Mouse (Mus musculus) hindbrain, embryonic 13.5 days (tissue): ENCODE data around the gene Ascl4. TPM values are rescaled to one million over a fixed set of nuclear protein-coding genes. Genes with fewer than 3 reads are reported as not detected.

Source experiments
- ATAC-seq: fragments of 200-750 bp; cut with Nextera tagmentation; 2 replicates; pipeline ENCODE4 v1.8.0; 2017; ENCODE audit warnings: moderate TSS enrichment; ENCODE audit not compliant: low FRiP score
- H3K27ac ChIP-seq: fragments of 300-500 bp; sonication (generic); 2 replicates; pipeline ENCODE4 v1.5.1; 2015; ENCODE audit warnings: inconsistent platforms, mild to moderate bottlenecking, moderate library complexity
- H3K27me3 ChIP-seq: fragments of 300-500 bp; sonication (generic); 2 replicates; pipeline ENCODE4 v1.6.1; 2015; ENCODE audit warnings: mild to moderate bottlenecking, inconsistent platforms
- H3K36me3 ChIP-seq: fragments of 300-500 bp; sonication (generic); 2 replicates; pipeline ENCODE4 v1.6.1; 2015; ENCODE audit warnings: mild to moderate bottlenecking, inconsistent platforms
- H3K4me1 ChIP-seq: fragments of 300-500 bp; sonication (generic); replicated peaks from 2 replicates; pipeline ENCODE4 v1.6.1; 2015; ENCODE audit warnings: inconsistent platforms
- H3K4me2 ChIP-seq: fragments of 300-500 bp; sonication (generic); 2 replicates; pipeline ENCODE4 v1.6.1; 2015; ENCODE audit warnings: inconsistent platforms, mild to moderate bottlenecking, moderate library complexity
- H3K4me3 ChIP-seq: fragments of 300-500 bp; sonication (generic); 2 replicates; pipeline ENCODE4 v1.5.1; 2015; ENCODE audit warnings: mild to moderate bottlenecking, inconsistent platforms
- H3K9ac ChIP-seq: fragments of 300-500 bp; sonication (generic); 2 replicates; pipeline ENCODE4 v1.6.1; 2015; ENCODE audit warnings: mild to moderate bottlenecking, inconsistent platforms
- H3K9me3 ChIP-seq: fragments of 300-500 bp; sonication (generic); 2 replicates; pipeline ENCODE4 v1.6.1; 2016; ENCODE audit warnings: inconsistent platforms
- WGBS: fragments of 180-500 bp; shearing (Covaris S2); methylation state at CpG from one replicate; pipeline ENCODE4 v1.1.7; 2015; 5-methylcytosine and 5-hydroxymethylcytosine counted together
- polyA plus RNA-seq: library from polyadenylated mRNA; unstranded; fragments of >200 nt; fragmentation: Nextera tagmentation; extraction: Ambion mirVana; gene quantifications from 2 replicates; pipeline ENCODE4 v1.2.1, GENCODE M21; 2015

The Ascl4 gene
- polyA plus RNA-seq, 1 experiment from 2014 or later = 0.47 TPM

DNA sequence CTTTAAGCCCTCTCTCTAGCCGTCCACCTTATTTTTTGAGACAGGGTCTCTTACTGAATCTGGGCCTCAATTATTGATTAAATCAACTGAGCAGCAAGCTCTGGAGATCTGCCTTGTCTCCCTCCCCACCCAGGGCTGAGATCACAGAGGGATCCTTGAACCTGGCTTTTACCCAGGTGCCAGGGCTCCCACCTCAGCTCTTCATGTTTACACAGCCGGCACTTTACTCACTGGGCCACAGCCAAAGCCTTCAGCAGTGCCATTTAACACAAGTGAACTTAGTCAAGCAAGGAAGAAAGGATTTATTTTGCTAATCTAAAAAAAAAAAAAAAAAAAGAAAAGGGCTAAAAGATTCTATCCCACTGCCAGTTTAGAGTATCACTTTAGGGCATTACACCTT is 26.9 kb downstream of the Ascl4 start:
- H3K27ac ChIP-seq = no peak overlapping the region

DNA sequence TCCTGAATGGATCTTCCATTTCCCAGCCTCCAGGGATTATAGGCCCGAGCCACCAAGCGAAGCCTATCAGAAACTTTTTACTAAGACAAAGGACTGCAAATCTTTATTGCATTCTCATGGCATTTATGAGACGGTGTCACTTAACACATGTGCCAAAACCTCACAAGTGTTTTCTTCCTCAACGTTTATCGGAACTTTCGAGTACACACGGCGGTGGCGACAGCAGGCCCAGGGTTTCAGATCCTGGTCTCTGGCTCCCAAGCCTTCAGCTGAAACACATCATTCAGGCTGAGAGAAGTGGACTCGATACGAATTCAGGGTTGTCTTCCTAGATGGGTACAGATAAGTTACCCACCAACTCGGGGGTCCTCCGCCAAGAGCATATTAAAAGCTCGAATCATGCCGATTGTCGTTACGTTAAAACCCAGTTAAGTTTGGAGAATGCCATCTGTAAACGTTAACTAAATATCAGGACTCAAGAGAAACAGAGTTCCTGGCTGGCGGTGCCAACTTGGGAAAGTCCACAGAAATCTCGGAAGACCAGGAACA is 29.5 kb downstream of the Ascl4 start:
- no peaks in the 10 kb centered on the region for H3K9me3 ChIP-seq
- ATAC-seq = peak; percentile 24
- H3K27me3 ChIP-seq = peaks cover 4% of the 10 kb centered on the region
- peaks cover 20% of the 10 kb centered on the region for H3K4me1 ChIP-seq
- WGBS = 7% methylated on average over 20 of the region's 20 CpGs
- H3K27ac ChIP-seq = peak overlapping the region; percentile 78
- peak overlapping the region; percentile 92 for H3K4me3 ChIP-seq
- H3K36me3 ChIP-seq = peaks cover 30% of the 10 kb centered on the region
- H3K4me2 ChIP-seq = peak overlapping the region; percentile 91
- peak overlapping the region; percentile 91 for H3K9ac ChIP-seq

More for the DNA sequence above, 26.9 kb downstream of the Ascl4 start:
- Histone ChIP-seq H3K9me3 (no peaks in the 10 kb centered on the region), H3K4me2 (no peak overlapping the region), H3K4me1 (peaks cover 20% of the 10 kb centered on the region), H3K27me3 (no peaks in the 10 kb centered on the region), H3K9ac (no peak overlapping the region), H3K36me3 (peaks cover 52% of the 10 kb centered on the region), H3K4me3 (no peak overlapping the region)
- no peak for ATAC-seq
- 90% methylated on average over 2 of the region's 2 CpGs for WGBS

DNA sequence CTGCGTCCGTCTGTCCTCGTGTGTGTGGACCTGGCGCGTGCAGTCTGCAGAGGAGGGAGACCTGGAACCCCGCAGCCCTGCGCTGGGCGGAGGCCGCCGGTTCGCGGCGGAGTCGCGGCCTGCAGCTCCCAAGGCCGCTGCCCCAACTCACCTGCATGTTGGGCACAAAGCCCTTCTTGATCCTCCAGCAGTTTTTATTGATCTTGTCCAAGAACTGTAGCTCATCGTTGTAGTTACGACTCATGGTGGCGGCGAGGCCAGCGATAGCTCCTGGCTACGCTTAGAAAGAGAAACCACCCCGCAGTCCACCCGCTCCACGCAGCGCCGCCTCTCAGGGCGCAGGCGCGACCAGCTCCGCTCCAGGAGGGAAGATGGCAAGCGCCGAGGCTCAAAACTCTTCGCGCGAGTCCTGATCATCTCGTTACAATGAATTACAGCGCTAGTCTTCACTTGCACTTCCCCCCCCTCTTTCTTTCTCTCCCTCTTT is 30.0 kb downstream of the Ascl4 start, which contains the start of gene Rtcb:
Rtcb (minus strand) TSS at position 360 of the 487 bp plus-strand sequence.
- Histone ChIP-seq H3K4me3 (peak within 1 kb of the TSS; percentile 92), H3K4me1 (peaks cover 20% of the 10 kb centered on the region), H3K36me3 (peaks cover 24% of the 10 kb centered on the region), H3K9ac (peak within 1 kb of the TSS; percentile 91), H3K27ac (peak within 1 kb of the TSS; percentile 78), H3K27me3 (peaks cover 4% of the 10 kb centered on the region), H3K4me2 (peak within 1 kb of the TSS; percentile 91), H3K9me3 (no peaks in the 10 kb centered on the region)
- under 1% methylated on average over 38 of the region's 38 CpGs for WGBS
- peak; percentile 95 for ATAC-seq

DNA sequence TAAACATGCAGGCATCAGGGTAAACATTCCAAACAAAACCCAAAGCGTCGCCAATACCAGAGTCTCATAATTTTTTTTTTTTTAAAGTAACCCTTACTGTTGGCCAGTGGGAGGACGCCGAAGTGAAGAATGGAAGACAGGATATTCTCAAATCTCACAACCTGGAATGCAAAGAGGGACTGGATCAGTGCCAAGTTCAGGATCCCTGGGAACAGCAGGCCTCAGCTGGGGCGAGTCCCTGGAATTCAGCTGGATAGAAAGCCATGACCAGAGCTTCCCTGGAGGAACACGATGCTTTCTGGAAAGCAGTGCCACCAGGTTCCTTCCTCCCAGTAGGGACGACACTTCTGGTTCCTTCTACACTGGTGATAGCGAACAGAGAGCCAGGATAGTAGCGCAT is 35.4 kb downstream of the Ascl4 start:
- no peak for ATAC-seq
- Histone ChIP-seq H3K4me2 (no peak overlapping the region), H3K9me3 (no peaks in the 10 kb centered on the region), H3K4me1 (no peaks in the 10 kb centered on the region), H3K9ac (no peak overlapping the region), H3K27ac (no peak overlapping the region), H3K36me3 (no peaks in the 10 kb centered on the region), H3K27me3 (peaks cover 4% of the 10 kb centered on the region), H3K4me3 (no peak overlapping the region)
- WGBS = 75% methylated on average over 9 of the region's 9 CpGs

DNA sequence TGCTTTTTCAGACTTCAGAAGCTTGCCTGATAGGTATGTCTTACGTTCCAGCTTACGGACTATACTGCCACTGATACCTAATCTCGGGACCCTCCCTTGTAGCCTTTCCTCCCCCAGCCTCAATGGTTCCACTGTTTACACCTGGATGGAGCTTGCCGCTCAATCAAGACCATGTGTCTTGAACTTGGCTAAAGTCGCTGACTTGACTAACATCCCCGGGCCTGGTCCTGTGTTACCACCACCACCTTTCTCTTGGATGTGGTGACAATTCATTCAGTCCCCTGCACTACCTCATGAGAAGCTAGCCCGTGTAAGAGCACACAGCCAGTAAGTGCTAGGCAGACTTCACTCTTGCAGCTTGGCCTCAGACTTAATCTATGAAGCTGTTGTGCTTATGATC is 36.8 kb downstream of the Ascl4 start:
- ATAC-seq = no peak
- Histone ChIP-seq H3K27me3 (peaks cover 4% of the 10 kb centered on the region), H3K27ac (no peak overlapping the region), H3K9me3 (no peaks in the 10 kb centered on the region), H3K4me1 (no peaks in the 10 kb centered on the region), H3K4me3 (no peak overlapping the region), H3K36me3 (no peaks in the 10 kb centered on the region), H3K9ac (no peak overlapping the region), H3K4me2 (no peak overlapping the region)
- 91% methylated on average over 7 of the region's 7 CpGs for WGBS

DNA sequence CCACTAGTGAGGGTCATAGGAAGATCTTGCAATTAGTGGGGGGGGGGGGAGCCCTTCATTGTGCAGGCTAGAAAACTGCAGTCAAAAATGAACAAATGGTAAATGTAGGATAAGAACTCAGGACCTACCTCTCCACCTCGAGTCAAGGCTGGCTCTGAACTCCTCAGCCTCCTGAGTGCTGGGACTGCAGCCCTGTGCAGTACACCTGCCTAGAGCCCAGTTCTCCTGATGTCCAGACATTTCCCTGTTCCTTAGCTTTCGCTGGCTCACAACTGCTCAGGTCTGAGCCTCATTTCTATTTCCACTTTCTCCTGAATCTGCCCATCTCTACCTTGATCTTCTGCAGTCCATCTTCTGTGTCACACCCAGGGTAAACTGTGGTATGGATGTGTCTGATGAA is 39.0 kb downstream of the Ascl4 start:
- 68% methylated on average over 2 of the region's 2 CpGs for WGBS
- no peak overlapping the region for H3K27ac ChIP-seq
- no peaks in the 10 kb centered on the region for H3K4me1 ChIP-seq
- H3K36me3 ChIP-seq = no peaks in the 10 kb centered on the region
- no peaks in the 10 kb centered on the region for H3K27me3 ChIP-seq
- no peak overlapping the region for H3K9ac ChIP-seq
- no peak overlapping the region for H3K4me2 ChIP-seq
- ATAC-seq = no peak
- no peaks in the 10 kb centered on the region for H3K9me3 ChIP-seq
- no peak overlapping the region for H3K4me3 ChIP-seq

DNA sequence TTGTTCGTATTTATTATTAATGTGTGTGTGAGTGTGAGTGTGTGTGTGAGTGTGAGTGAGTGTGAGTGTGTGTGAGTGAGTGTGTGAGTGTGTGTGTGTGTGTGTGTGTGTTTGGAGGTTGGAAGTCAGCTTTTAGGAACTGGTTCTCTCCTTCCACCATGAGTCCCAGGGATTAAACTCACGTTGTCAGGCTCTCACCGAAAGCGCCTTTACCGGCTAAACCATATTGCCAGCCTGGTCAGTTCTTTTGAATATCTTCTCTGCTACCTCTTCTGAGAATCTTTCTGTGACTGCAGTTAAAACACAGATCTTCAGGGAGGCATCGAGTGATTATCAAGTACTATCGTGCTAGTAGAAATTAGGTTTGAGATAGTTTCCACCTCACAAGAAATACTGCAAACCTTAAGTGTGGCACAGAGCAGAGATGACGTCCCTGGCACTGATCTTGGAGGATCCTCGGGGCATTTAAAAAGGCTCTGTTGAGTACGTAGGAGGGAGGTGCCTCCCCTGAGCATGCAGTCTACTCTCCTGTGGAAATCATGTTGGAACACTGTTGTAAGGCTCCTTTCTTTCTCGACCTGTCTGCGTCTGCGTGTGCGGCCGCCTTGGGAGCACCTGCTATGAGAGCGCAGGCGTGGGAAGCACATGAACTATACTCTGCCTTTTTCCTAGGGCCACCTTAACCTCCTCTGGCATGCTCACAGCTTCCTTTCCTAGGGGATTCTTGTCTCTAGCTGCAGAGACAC is 40.1 kb downstream of the Ascl4 start:
- peak; percentile 46; the same call in 1 of the 2 replicates for ATAC-seq

DNA sequence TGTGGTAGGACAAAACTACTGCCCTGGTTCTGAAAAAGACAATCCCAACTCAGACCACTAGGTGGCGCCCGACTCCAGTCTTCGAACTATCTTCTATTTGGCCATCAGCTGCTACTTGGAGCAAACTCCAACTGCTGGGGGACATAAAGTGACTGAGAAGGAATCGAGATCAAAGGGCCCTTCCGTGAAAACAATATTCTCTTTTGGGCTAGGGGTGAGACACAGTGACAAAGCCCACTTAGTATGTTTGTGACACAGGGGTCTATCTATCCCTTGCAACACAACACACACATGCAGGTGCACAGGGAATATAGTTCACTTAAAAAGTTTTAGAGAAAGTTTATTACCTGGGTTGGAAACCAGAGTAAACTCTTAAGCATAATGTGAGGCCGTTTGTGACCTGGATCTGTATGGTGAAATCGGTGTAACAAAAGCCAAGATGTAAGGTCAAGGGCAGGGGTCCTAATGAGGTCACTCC is 40.7 kb downstream of the Ascl4 start:
- no peaks in the 10 kb centered on the region for H3K9me3 ChIP-seq
- no peak overlapping the region for H3K4me3 ChIP-seq
- no peak overlapping the region for H3K9ac ChIP-seq
- ATAC-seq = peak; percentile 43
- 12% methylated on average over 7 of the region's 7 CpGs for WGBS
- no peak overlapping the region for H3K4me2 ChIP-seq
- no peak overlapping the region for H3K27ac ChIP-seq
- H3K36me3 ChIP-seq = no peaks in the 10 kb centered on the region
- no peaks in the 10 kb centered on the region for H3K4me1 ChIP-seq
- H3K27me3 ChIP-seq = no peaks in the 10 kb centered on the region

More for the DNA sequence above, 40.1 kb downstream of the Ascl4 start:
- Histone ChIP-seq H3K4me3 (no peak overlapping the region), H3K27ac (no peak overlapping the region), H3K4me2 (no peak overlapping the region), H3K36me3 (no peaks in the 10 kb centered on the region), H3K9ac (peak overlapping the region; percentile 31; the same call in 1 of the 2 replicates), H3K4me1 (no peaks in the 10 kb centered on the region), H3K9me3 (no peaks in the 10 kb centered on the region), H3K27me3 (no peaks in the 10 kb centered on the region)
- WGBS = 65% methylated on average over 17 of the region's 17 CpGs

DNA sequence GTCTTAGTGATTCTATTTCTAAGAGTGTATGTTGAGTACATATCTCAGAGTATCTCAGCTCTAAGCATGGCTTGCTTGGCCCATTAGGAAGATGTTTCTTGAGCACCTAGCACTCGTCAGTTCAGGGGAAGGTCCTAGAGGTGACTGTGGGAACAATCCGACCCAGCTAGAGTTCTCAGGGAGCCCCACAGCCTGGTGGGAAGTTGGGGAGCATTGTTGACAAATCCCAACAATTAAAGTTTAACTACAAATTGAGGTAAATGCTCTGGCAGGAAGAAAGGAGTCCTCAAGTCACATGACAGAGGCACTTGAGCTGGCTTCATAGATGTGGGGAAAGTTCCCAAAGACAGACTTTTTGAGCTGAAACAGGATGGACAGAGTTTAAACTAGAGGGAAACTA is 41.2 kb downstream of the Ascl4 start:
- no peaks in the 10 kb centered on the region for H3K4me1 ChIP-seq
- no peaks in the 10 kb centered on the region for H3K9me3 ChIP-seq
- H3K36me3 ChIP-seq = no peaks in the 10 kb centered on the region
- no peak overlapping the region for H3K4me2 ChIP-seq
- no peak overlapping the region for H3K4me3 ChIP-seq
- no peak overlapping the region for H3K27ac ChIP-seq
- no peak overlapping the region for H3K9ac ChIP-seq
- H3K27me3 ChIP-seq = no peaks in the 10 kb centered on the region
- no peak for ATAC-seq
- WGBS = 51% methylated on average over 2 of the region's 2 CpGs

DNA sequence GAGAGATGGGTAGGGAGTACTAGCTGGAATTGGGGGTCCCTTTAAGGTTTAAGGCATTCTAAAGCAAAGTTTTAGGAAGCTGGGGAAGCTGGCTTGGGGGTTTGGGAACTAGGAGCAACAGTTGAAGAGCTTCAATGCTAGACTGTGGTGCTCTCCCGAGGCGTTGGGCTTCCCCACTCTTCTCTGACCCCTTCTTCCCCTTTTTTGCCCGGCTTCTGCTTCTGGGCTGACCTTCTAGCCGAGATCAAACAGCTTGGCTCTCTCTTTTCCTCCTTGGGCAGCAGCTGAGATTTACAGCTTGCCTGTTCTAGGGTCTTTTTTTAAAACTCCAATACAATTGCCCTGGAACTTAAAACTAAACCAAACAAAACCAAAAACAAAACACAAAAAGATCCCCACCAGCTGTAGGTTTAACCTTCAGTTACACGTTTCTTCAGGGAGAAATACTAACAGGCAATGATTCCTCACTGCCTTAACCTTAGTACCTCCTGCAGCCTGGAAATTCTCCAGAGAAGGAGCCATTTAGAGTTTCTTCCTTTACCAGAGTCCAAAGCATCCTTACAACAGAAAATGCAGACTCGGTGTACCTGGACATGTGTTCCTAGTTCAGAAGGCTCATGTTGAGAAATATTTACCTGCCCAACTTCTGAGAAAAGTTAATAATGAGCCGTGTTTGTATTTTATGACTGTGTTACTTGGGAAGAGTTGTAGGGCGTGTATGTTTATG is 42.6 kb downstream of the Ascl4 start:
- Histone ChIP-seq H3K27me3 (no peaks in the 10 kb centered on the region), H3K36me3 (no peaks in the 10 kb centered on the region), H3K4me2 (no peak overlapping the region), H3K9ac (no peak overlapping the region), H3K4me3 (no peak overlapping the region), H3K9me3 (no peaks in the 10 kb centered on the region), H3K27ac (no peak overlapping the region), H3K4me1 (no peaks in the 10 kb centered on the region)
- ATAC-seq = no peak
- 65% methylated on average over 8 of the region's 8 CpGs for WGBS

DNA sequence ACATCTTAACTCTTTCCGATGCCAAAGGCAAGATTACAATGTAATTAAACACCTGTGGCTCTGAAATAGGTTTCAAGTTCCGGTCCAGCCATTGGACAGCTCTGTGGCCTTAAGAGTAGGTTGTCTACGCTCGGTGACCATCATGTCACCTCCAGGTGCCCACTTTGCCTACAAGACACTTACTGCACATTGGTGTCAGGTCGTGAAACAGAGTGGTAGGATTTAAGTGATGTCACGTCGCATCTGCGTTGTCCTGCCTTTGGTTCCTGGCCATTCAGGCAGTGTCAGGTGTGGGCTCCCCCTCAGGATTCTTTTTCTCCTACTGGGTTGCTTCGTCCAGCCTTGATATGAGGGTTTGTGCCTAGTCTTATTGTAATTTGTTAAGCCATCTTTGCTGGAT is 44.3 kb downstream of the Ascl4 start:
- H3K4me2 ChIP-seq = no peak overlapping the region
- WGBS = 92% methylated on average over 9 of the region's 9 CpGs
- H3K9me3 ChIP-seq = no peaks in the 10 kb centered on the region
- H3K9ac ChIP-seq = no peak overlapping the region
- H3K36me3 ChIP-seq = no peaks in the 10 kb centered on the region
- no peaks in the 10 kb centered on the region for H3K27me3 ChIP-seq
- no peak overlapping the region for H3K4me3 ChIP-seq
- H3K27ac ChIP-seq = no peak overlapping the region
- ATAC-seq = no peak
- H3K4me1 ChIP-seq = no peaks in the 10 kb centered on the region

DNA sequence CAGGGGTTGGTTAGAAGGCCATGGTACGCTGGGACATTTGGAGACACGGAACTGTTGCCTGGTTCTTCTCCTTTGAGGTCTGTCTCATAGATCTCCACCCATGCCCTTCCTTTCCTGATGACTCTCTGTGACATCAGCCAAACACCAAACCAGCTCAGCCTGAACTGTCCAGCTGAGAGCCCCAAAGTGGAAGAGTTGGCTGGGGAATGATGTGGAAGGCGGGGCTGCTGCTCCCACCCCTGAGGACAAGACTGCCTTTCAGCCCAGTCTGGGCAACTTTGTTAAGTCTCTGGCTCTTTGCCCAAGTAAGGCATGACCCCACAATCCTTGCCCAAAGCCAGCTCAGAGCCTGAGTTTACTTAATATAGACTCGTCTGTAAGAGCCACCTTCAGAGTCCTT is 45.4 kb downstream of the Ascl4 start:
- ATAC-seq = no peak

More for the DNA sequence above, 45.4 kb downstream of the Ascl4 start:
- no peaks in the 10 kb centered on the region for H3K4me1 ChIP-seq
- H3K36me3 ChIP-seq = no peaks in the 10 kb centered on the region
- no peak overlapping the region for H3K4me2 ChIP-seq
- no peak overlapping the region for H3K4me3 ChIP-seq
- H3K27ac ChIP-seq = no peak overlapping the region
- H3K27me3 ChIP-seq = no peaks in the 10 kb centered on the region
- WGBS = 83% methylated on average over 4 of the region's 4 CpGs
- no peaks in the 10 kb centered on the region for H3K9me3 ChIP-seq
- H3K9ac ChIP-seq = no peak overlapping the region
